Mouse (Mus musculus): ENCODE results near the gene Ttc39b. TPM values are rescaled to one million over a fixed set of nuclear protein-coding genes. Genes with fewer than 3 reads are reported as not detected.
A peak's percentile ranks its signal among the peaks of the same experiment; 100 is the strongest.

Ttc39b gene
- polyA plus RNA-seq, 2 experiments = 0.60 to 2.1 TPM

GRCm38 (mm10) chr4:83353276-83353675 lies 29.2 kb upstream of the Ttc39b start:
- H3K27me3 ChIP-seq (ENCODE audit: control insufficient read depth, insufficient read depth, low read length) = no peaks in the 10 kb centered on the region; the same call in 1 of the 2 replicates
- DNase-seq (ENCODE audit: low read depth in 3 of 3, low spot score in 3 of 3) (no peak), ATAC-seq (ENCODE audit: insufficient read depth) (no peak)
- no peak overlapping the region for H3K4me3 ChIP-seq (ENCODE audit: insufficient read depth in 1 of 2, low read depth in 2 of 2, low read length in 2 of 2)
- TF ChIP-seq CTCF (IDR thresholded peaks at IDR 0.05; ENCODE audit: low read depth) = no peak
- TF ChIP-seq EP300 (IDR thresholded peaks at IDR 0.05; ENCODE audit: low read depth) = no peak
- H3K4me2 ChIP-seq (ENCODE audit: low read depth) = no peak overlapping the region
- H3K9me3 ChIP-seq (ENCODE audit: control insufficient read depth, low read length) = no peaks in the 10 kb centered on the region
- WGBS (ENCODE audit: insufficient replicate concordance) = 80% methylated on average over 12 of the region's 12 CpGs
- no peak overlapping the region for H3K9ac ChIP-seq (replicated peaks)
- H3K4me1 ChIP-seq (replicated peaks; ENCODE audit: control insufficient read depth in 2 of 2, insufficient read depth in 2 of 2, low read length in 1 of 2) = no peaks in the 10 kb centered on the region
- H3K27ac ChIP-seq = no peak overlapping the region
- no peaks in the 10 kb centered on the region for H3K36me3 ChIP-seq (replicated peaks; ENCODE audit: control insufficient read depth, insufficient read depth, low read depth)

DNA sequence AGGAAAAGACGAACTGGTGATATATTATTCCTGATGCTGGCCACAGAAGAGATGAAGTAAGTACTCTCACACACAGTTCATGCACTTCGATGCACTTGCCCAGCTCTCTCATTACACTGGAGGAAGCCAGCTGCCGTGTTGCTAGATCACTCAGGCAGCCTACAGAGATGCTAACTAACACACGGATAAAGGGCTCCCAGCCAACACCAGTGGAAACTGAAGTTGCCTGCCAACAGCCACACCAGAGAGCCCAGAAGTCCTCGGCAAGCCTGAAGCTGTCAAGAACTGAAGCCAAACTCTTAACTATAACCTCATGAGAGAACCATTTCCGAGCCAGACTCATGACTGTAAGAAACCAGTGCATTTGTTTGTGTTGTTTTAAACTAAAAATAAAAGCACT lies 26.7 kb upstream of the Ttc39b start:
- ATAC-seq (ENCODE audit: insufficient read depth) = no peak

GRCm38 (mm10) chr4:83348970-83349369 lies 24.9 kb upstream of the Ttc39b start:
- Histone ChIP-seq H3K36me3 (replicated peaks; ENCODE audit: control insufficient read depth, insufficient read depth, low read depth) (no peaks in the 10 kb centered on the region), H3K27me3 (ENCODE audit: control insufficient read depth, insufficient read depth, low read length) (no peaks in the 10 kb centered on the region; the same call in 1 of the 2 replicates), H3K4me3 (ENCODE audit: insufficient read depth in 1 of 2, low read depth in 2 of 2, low read length in 2 of 2) (no peak overlapping the region), H3K4me1 (replicated peaks; ENCODE audit: control insufficient read depth in 2 of 2, insufficient read depth in 2 of 2, low read length in 1 of 2) (no peaks in the 10 kb centered on the region), H3K9me3 (ENCODE audit: control insufficient read depth, low read length) (no peaks in the 10 kb centered on the region), H3K4me2 (ENCODE audit: low read depth) (no peak overlapping the region), H3K27ac (no peak overlapping the region), H3K9ac (replicated peaks) (no peak overlapping the region)
- DNase-seq (ENCODE audit: low read depth in 3 of 3, low spot score in 3 of 3) (no peak), ATAC-seq (ENCODE audit: insufficient read depth) (no peak)
- TF ChIP-seq EP300 (IDR thresholded peaks at IDR 0.05; ENCODE audit: low read depth) = no peak
- no peak for TF ChIP-seq CTCF (IDR thresholded peaks at IDR 0.05; ENCODE audit: low read depth)
- WGBS (ENCODE audit: insufficient replicate concordance) = 70% methylated on average over 1 of the region's 1 CpGs

More for the DNA sequence above, 26.7 kb upstream of the Ttc39b start:
- no peak overlapping the region for H3K9ac ChIP-seq (replicated peaks)
- no peaks in the 10 kb centered on the region for H3K4me1 ChIP-seq (replicated peaks; ENCODE audit: control insufficient read depth in 2 of 2, insufficient read depth in 2 of 2, low read length in 1 of 2)
- no peaks in the 10 kb centered on the region; the same call in 1 of the 2 replicates for H3K27me3 ChIP-seq (ENCODE audit: control insufficient read depth, insufficient read depth, low read length)
- no peak for TF ChIP-seq EP300 (IDR thresholded peaks at IDR 0.05; ENCODE audit: low read depth)
- TF ChIP-seq CTCF (IDR thresholded peaks at IDR 0.05; ENCODE audit: low read depth) = no peak
- no peaks in the 10 kb centered on the region for H3K9me3 ChIP-seq (ENCODE audit: control insufficient read depth, low read length)
- no peak for DNase-seq (ENCODE audit: low read depth in 3 of 3, low spot score in 3 of 3)
- WGBS (ENCODE audit: insufficient replicate concordance) = 52% methylated on average over 6 of the region's 6 CpGs
- H3K27ac ChIP-seq = no peak overlapping the region
- H3K4me2 ChIP-seq (ENCODE audit: low read depth) = no peak overlapping the region
- H3K36me3 ChIP-seq (replicated peaks; ENCODE audit: control insufficient read depth, insufficient read depth, low read depth) = no peaks in the 10 kb centered on the region
- H3K4me3 ChIP-seq (ENCODE audit: insufficient read depth in 1 of 2, low read depth in 2 of 2, low read length in 2 of 2) = no peak overlapping the region

GRCm38 (mm10) chr4:83343895-83344294 lies 19.8 kb upstream of the Ttc39b start:
- no peaks in the 10 kb centered on the region for H3K36me3 ChIP-seq (replicated peaks; ENCODE audit: control insufficient read depth, insufficient read depth, low read depth)
- H3K9ac ChIP-seq (replicated peaks) = no peak overlapping the region
- H3K4me1 ChIP-seq (replicated peaks; ENCODE audit: control insufficient read depth in 2 of 2, insufficient read depth in 2 of 2, low read length in 1 of 2) = no peaks in the 10 kb centered on the region
- no peak for DNase-seq (ENCODE audit: low read depth in 3 of 3, low spot score in 3 of 3)
- H3K9me3 ChIP-seq (ENCODE audit: control insufficient read depth, low read length) = no peaks in the 10 kb centered on the region
- H3K4me3 ChIP-seq (ENCODE audit: insufficient read depth in 1 of 2, low read depth in 2 of 2, low read length in 2 of 2) = no peak overlapping the region
- TF ChIP-seq CTCF (IDR thresholded peaks at IDR 0.05; ENCODE audit: low read depth) (peak; percentile 52), EP300 (IDR thresholded peaks at IDR 0.05; ENCODE audit: low read depth) (no peak)
- H3K27me3 ChIP-seq (ENCODE audit: control insufficient read depth, insufficient read depth, low read length) = no peaks in the 10 kb centered on the region; the same call in 1 of the 2 replicates
- H3K27ac ChIP-seq = no peak overlapping the region
- 30% methylated on average over 2 of the region's 2 CpGs for WGBS (ENCODE audit: insufficient replicate concordance)
- no peak overlapping the region for H3K4me2 ChIP-seq (ENCODE audit: low read depth)
- no peak for ATAC-seq (ENCODE audit: insufficient read depth)

DNA sequence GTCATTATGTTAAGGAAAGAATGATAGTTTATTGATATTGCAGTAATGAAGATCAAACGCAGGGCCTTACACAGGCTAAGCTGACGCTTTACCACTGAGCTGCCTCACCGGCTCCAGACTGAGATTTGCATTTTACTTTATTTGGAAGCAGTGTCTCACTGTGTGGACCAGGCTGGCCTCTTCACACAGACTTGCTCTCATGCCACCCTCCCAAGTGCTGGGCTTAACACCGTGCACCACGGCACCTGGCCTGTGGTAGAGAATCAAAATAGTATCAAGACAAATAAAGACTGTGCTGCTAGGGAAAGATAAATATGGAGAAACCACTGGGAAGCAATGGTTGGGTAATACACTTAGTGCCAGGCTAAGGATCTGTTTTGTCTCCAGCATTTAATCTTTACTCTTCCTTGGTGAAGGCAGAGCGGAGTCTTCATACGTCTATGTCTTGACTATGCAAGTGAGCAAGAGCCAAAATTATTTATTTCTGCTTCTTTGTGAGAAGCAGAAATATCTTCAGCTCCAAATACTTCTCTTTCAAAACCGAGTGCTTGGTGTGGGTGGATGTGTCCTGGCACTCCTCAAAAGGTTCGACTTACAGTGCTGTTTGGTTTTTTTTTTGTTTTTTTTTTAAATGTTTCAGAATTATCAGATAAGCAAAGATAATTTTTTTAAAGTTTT lies 19.2 kb upstream of the Ttc39b start:
- Histone ChIP-seq H3K9ac (replicated peaks) (no peak overlapping the region), H3K36me3 (replicated peaks; ENCODE audit: control insufficient read depth, insufficient read depth, low read depth) (no peaks in the 10 kb centered on the region), H3K4me1 (replicated peaks; ENCODE audit: control insufficient read depth in 2 of 2, insufficient read depth in 2 of 2, low read length in 1 of 2) (no peaks in the 10 kb centered on the region), H3K9me3 (ENCODE audit: control insufficient read depth, low read length) (no peaks in the 10 kb centered on the region), H3K4me2 (ENCODE audit: low read depth) (no peak overlapping the region), H3K27ac (no peak overlapping the region), H3K4me3 (ENCODE audit: insufficient read depth in 1 of 2, low read depth in 2 of 2, low read length in 2 of 2) (no peak overlapping the region), H3K27me3 (ENCODE audit: control insufficient read depth, insufficient read depth, low read length) (no peaks in the 10 kb centered on the region)
- ATAC-seq (ENCODE audit: insufficient read depth) (no peak), DNase-seq (ENCODE audit: low read depth in 3 of 3, low spot score in 3 of 3) (no peak)
- no peak for TF ChIP-seq EP300 (IDR thresholded peaks at IDR 0.05; ENCODE audit: low read depth)
- TF ChIP-seq CTCF (IDR thresholded peaks at IDR 0.05; ENCODE audit: low read depth) = no peak
- WGBS (ENCODE audit: insufficient replicate concordance) = 65% methylated on average over 9 of the region's 9 CpGs

Data from liver, embryonic 14.5 days (tissue).